Mouse (Mus musculus) testis, adult 2 months (tissue): ENCODE results near the gene Enah. TPM values are rescaled to one million over a fixed set of nuclear protein-coding genes. Genes with fewer than 3 reads are reported as not detected.

Experiments
- H3K27ac ChIP-seq: fragments of 200-500 bp; 2 replicates; pipeline ENCODE4 v1.5.1; 2012; ENCODE audit warnings: low read depth, low read length; ENCODE audit not compliant: control insufficient read depth, insufficient read depth
- H3K27me3 ChIP-seq: fragments of 200-500 bp; 2 replicates; pipeline ENCODE4 v1.6.1; 2012; ENCODE audit warnings: mild to moderate bottlenecking, low read length, moderate library complexity; ENCODE audit not compliant: control insufficient read depth, insufficient read depth
- H3K36me3 ChIP-seq: fragments of 200-500 bp; 2 replicates; pipeline ENCODE4 v1.6.1; 2012; ENCODE audit warnings: mild to moderate bottlenecking, low read length; ENCODE audit not compliant: control insufficient read depth, insufficient read depth
- H3K4me1 ChIP-seq: fragments of 200-500 bp; 2 replicates; pipeline ENCODE4 v1.6.1; 2012; ENCODE audit warnings: low read length; ENCODE audit not compliant: control insufficient read depth, insufficient read depth
- H3K4me3 ChIP-seq: fragments of 200-500 bp; 2 replicates; pipeline ENCODE4 v1.5.1; 2012; ENCODE audit warnings: low read depth, mild to moderate bottlenecking, low read length, moderate library complexity, mixed read lengths; ENCODE audit not compliant: control insufficient read depth
- CTCF ChIP-seq: fragments of 200-500 bp; IDR thresholded peaks from 2 replicates; pipeline ENCODE4 v1.5.1; 2012; ENCODE audit warnings: low read depth, mild to moderate bottlenecking, inconsistent platforms, low read length, moderate library complexity; ENCODE audit not compliant: control insufficient read depth, insufficient read depth, insufficient replicate concordance
- POLR2A ChIP-seq: fragments of 200-500 bp; IDR thresholded peaks from 2 replicates; pipeline ENCODE4 v1.6.1; 2012; ENCODE audit warnings: low read depth, mild to moderate bottlenecking, inconsistent platforms, low read length, moderate library complexity; ENCODE audit not compliant: control insufficient read depth
- polyA plus RNA-seq: library from polyadenylated mRNA; depleted of rRNA; stranded (reverse); fragments of >200 nt; gene quantifications from 2 replicates; pipeline ENCODE4 v1.2.3, GENCODE M21; 2012

Gene Enah
- polyA plus RNA-seq, 1 experiment = 54.0 TPM

DNA sequence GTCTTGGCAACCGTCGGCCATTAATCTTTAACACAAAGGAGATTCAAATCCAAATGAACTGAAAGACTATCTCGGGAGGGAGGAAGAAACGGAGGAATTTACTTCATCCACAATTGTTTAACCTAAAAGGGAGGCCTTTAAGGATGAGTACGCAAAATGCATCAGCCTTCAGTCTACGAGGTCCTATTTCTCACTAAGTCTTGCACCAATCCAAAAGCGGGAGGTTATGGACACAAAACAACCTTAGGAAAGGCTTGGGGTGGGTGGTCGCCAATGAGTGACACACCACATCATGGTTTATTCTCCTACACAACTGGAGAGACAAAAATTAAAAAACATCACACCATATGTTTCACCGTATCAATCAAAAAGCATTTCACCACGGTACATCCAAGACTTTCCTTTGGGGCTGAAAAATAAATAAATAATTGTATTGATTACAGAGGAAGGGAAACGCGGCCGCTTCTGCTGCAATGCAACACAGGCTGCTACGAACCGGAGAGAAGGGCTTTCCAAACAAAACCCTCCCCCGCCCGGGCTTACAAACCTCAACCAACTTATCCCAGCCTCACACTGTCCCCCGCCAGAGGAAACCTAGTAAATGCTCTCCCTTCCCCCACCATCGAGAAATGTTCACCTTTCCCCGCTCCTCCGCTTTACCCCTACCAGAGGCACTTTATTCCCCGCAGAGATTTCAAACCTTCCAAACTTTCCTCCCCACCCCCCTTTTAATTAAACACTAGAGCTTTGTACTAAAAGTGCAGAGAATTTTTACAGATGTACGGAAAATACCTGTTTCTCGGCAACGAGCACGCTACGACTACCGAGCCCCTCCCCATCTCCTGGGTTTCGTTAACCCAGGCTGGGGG lies 1.2 kb downstream of the Enah start:
- Histone ChIP-seq H3K4me3 (peak overlapping the region; percentile 91), H3K4me1 (peaks cover 2% of the 10 kb centered on the region; the same call in 1 of the 2 replicates), H3K36me3 (no peaks in the 10 kb centered on the region), H3K27ac (peak overlapping the region; percentile 85), H3K27me3 (no peaks in the 10 kb centered on the region)
- TF ChIP-seq CTCF = no peak
- TF ChIP-seq POLR2A = no peak

DNA sequence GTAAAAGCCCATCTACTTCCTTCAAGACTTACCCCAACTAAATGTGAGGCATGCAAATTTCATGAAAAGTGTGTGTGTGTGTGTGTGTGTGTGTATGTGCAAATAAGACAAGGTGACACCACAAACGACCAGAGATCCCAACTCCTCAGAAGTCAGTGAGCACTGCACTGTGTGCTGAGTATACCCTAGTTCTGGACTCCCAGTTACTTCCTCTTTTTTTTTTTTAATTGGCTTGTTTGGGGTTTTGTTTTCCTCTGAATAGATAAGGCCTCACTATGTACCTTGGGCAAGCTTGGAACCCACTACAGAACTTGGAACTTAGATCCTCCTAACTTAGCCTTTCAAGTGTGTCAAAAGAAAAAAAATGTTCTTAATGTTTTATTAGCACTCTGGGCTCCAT lies 14.0 kb downstream of the Enah start:
- Histone ChIP-seq H3K4me1 (no peaks in the 10 kb centered on the region), H3K36me3 (no peaks in the 10 kb centered on the region), H3K4me3 (no peak overlapping the region), H3K27me3 (no peaks in the 10 kb centered on the region), H3K27ac (0 out of 2 replicates have a peak overlapping the region, but pooled peaks have one; percentile 13)
- TF ChIP-seq CTCF (no peak), POLR2A (no peak)

DNA sequence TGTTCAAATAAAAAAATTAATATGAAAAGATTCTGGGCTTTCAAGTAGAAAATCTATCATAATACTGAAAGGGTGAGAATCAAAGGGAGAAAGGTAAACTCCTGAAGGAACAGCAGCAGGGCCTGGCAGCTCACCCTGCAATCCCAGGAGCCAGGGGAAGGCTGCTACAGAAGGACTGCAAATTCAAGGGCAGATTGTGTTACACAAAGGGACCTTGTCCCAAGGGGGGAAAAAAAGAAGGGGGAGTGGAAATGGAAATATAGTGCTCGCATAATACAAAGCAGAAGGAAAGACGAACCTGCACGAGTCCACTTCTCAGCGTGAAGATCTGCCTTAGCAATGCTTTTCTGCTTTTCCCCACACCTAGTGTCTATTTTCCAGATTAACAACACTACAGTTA lies 21.1 kb downstream of the Enah start:
- TF ChIP-seq POLR2A (no peak), CTCF (no peak)
- H3K27ac ChIP-seq = no peak overlapping the region
- H3K27me3 ChIP-seq = no peaks in the 10 kb centered on the region
- H3K36me3 ChIP-seq = no peaks in the 10 kb centered on the region
- no peak overlapping the region for H3K4me3 ChIP-seq
- no peaks in the 10 kb centered on the region for H3K4me1 ChIP-seq

DNA sequence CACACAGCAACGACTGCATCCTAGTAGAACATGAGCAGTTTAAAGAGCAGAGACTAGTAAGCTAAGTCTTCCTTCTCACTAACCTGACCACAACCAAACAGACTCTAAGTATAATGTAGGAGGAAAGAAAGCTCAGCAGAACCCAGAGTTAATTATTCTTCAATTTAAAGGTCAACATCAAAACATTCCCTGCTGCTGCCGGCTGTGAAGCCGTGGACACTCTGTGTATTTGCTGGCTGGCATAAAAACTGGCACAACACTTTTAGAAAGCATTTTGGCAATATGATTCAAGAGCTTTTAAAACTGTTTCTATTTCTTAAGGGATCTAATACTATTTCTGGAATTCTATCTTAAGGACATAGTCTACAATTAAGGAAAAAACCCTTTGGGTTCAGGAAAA lies 22.0 kb downstream of the Enah start:
- TF ChIP-seq POLR2A = no peak
- no peak for TF ChIP-seq CTCF
- Histone ChIP-seq H3K27me3 (no peaks in the 10 kb centered on the region), H3K36me3 (no peaks in the 10 kb centered on the region), H3K4me3 (no peak overlapping the region), H3K4me1 (no peaks in the 10 kb centered on the region), H3K27ac (no peak overlapping the region)

DNA sequence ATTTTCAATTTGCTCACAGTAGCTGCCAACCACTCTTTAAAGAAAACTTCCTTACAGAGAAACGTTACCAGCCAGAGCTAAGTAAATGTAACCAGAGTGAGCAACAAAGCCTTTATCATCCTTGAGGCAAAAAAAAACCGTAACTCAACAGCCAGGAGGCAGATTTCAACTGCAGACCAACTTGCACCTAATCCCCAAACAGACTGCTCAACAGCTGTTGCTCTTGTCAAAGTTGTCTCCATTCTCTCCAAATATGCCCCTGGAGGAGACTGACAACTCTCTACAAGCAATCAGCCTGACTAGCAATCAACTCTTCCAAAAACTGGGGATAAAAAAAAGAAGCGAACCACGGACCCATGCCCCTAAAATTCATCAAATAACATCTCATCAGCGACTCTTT lies 26.2 kb downstream of the Enah start:
- TF ChIP-seq CTCF (no peak), POLR2A (no peak)
- Histone ChIP-seq H3K36me3 (no peaks in the 10 kb centered on the region), H3K27me3 (no peaks in the 10 kb centered on the region), H3K4me1 (no peaks in the 10 kb centered on the region), H3K4me3 (no peak overlapping the region), H3K27ac (no peak overlapping the region)

DNA sequence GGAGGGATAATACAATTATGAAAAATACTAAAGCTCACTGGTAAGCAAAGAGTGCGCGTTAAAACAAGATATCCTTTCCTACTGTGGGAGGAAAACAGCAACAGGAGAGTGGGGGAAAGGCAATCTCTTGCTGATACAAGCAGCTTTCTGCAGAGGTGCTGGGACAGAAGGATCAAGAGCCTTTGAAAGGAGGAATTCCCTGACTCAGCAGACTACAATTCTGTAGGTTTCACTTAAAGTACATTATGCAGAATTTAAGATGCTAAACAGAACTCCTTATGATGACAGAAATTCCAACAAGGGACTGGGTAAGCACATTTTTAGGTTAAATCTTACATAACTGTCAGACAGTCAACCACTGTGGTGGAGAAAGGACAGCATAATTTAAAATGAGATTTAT lies 31.4 kb downstream of the Enah start:
- no peak overlapping the region for H3K4me3 ChIP-seq
- H3K27ac ChIP-seq = no peak overlapping the region
- no peak for TF ChIP-seq POLR2A
- no peak for TF ChIP-seq CTCF
- H3K27me3 ChIP-seq = no peaks in the 10 kb centered on the region
- H3K36me3 ChIP-seq = no peaks in the 10 kb centered on the region
- no peaks in the 10 kb centered on the region for H3K4me1 ChIP-seq

DNA sequence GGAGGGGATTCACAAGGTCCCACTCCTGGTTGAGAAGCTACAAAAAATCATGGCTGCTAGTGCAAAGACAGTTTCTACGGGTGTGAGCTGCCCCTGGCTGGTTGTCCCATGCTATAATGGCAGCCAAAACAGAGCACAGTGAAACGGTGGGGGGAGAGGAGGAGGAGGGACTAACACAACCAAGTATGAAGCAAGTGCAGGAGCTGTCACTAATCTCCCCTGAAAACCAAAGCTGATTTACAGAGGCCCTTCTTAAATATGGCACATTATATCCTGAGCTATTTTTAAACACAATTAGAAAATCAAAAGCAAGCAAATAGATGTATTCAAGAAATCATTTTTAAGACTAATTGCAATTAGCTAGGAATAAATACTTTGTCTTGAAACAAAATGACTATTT lies 32.6 kb downstream of the Enah start:
- Histone ChIP-seq H3K27ac (no peak overlapping the region), H3K36me3 (no peaks in the 10 kb centered on the region), H3K27me3 (no peaks in the 10 kb centered on the region), H3K4me1 (no peaks in the 10 kb centered on the region), H3K4me3 (no peak overlapping the region)
- no peak for TF ChIP-seq CTCF
- no peak for TF ChIP-seq POLR2A

DNA sequence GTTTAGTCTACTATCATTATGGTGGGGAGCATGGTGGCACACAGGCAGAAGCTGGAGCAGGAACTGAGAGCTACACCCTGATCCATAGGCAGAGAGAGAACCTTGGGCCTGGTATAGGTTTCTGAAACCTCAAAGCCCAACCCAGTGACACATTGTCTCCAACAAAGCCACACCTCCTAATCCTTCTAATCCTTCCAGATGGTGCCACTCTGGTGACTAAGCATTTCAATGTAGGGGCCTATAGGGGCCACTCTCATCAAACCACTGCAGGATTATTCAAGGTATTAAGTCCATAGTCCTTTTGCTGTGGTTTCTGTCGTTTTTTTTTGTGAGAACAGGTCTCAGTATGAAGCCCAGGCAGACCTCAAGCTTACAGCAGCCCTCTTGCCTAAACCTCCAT lies 33.9 kb downstream of the Enah start:
- Histone ChIP-seq H3K27me3 (no peaks in the 10 kb centered on the region), H3K36me3 (no peaks in the 10 kb centered on the region), H3K4me1 (no peaks in the 10 kb centered on the region), H3K4me3 (no peak overlapping the region), H3K27ac (no peak overlapping the region)
- TF ChIP-seq CTCF (no peak), POLR2A (no peak)
